In genomic region chr2:116975091-116975600, GRCm38 (mm10) we compare ENCODE assay signal across 8 mouse cellular contexts.
DNase-seq lines count a peak whose midpoint lies in the region; ATAC-seq and TF ChIP-seq lines count a peak whose summit lies in the region.

No protein-coding gene starts in this region.

- no peaks in the 10 kb centered on the region for H3K36me3 ChIP-seq in thymus, adult 2 months (ENCODE audit: control insufficient read depth, insufficient read depth, low read length)
- H3K36me3 ChIP-seq in kidney, embryonic 14.5 days (ENCODE audit: control insufficient read depth, insufficient read depth, low read length): no peaks in the 10 kb centered on the region
- H3K36me3 ChIP-seq in neural tube, embryonic 12.5 days: no peaks in the 10 kb centered on the region

- no peaks in the 10 kb centered on the region for H3K9me3 ChIP-seq in kidney, embryonic 14.5 days (ENCODE audit: control insufficient read depth, low read length)
- no peaks in the 10 kb centered on the region for H3K9me3 ChIP-seq in neural tube, embryonic 12.5 days

- TF ChIP-seq CTCF in thymus, adult 2 months (IDR thresholded peaks at IDR 0.05; ENCODE audit: borderline replicate concordance, control insufficient read depth, extremely low read depth, insufficient read depth, low read length, poor library complexity): no peak
- TF ChIP-seq CTCF in gastrocnemius, adult 2 months (IDR thresholded peaks at IDR 0.05): no peak

- peak; percentile 66 for ATAC-seq in cerebellum, adult (ENCODE audit: insufficient number of reproducible peaks, low FRiP score, low TSS enrichment)
- peak; percentile 22 for ATAC-seq in kidney, embryonic 14.5 days (ENCODE audit: low FRiP score, low TSS enrichment)
- peak; percentile 52 for ATAC-seq in neural tube, embryonic 12.5 days (ENCODE audit: low FRiP score, low read depth)

- intact Hi-C loops in gastrocnemius, adult 2 months (cut with DNase I): loop anchor here (5.0 kb wide), 1 partner anchor 42 kb away; no protein-coding TSS in a partner anchor

- peak overlapping the region; percentile 72 for H3K9ac ChIP-seq in kidney, embryonic 14.5 days (ENCODE audit: low read depth, low read length)
- peak overlapping the region; percentile 70 for H3K9ac ChIP-seq in neural tube, embryonic 12.5 days

- peaks cover 3% of the 10 kb centered on the region; the same call in 1 of the 2 replicates for H3K27me3 ChIP-seq in thymus, adult 2 months (ENCODE audit: control insufficient read depth, insufficient read depth, low read length)
- no peaks in the 10 kb centered on the region for H3K27me3 ChIP-seq in kidney, embryonic 14.5 days (ENCODE audit: control insufficient read depth, insufficient read depth, low read length)
- H3K27me3 ChIP-seq in neural tube, embryonic 12.5 days (replicated peaks): no peaks in the 10 kb centered on the region

- no peak for DNase-seq in thymus, adult 2 months
- DNase-seq in thymus, postnatal 10 days (ENCODE audit: low spot score in 2 of 2): no peak
- DNase-seq in gastrocnemius, adult 2 months: peak; percentile 42
- peak; percentile 57 to 68 for DNase-seq in lung, adult 18-20 months
- DNase-seq in layer of hippocampus, postnatal 10 days (ENCODE audit: low spot score in 2 of 2): no peak

- H3K4me2 ChIP-seq in kidney, embryonic 14.5 days (replicated peaks; ENCODE audit: low read depth, low read length): peak overlapping the region; percentile 63
- peak overlapping the region; percentile 62 for H3K4me2 ChIP-seq in neural tube, embryonic 12.5 days (replicated peaks)

- peaks cover 14% of the 10 kb centered on the region for H3K4me1 ChIP-seq in thymus, adult 2 months (replicated peaks; ENCODE audit: control insufficient read depth, insufficient read depth, low read length)
- peaks cover 56% of the 10 kb centered on the region for H3K4me1 ChIP-seq in kidney, embryonic 14.5 days (ENCODE audit: control insufficient read depth, insufficient read depth, low read length)
- peaks cover 56% of the 10 kb centered on the region for H3K4me1 ChIP-seq in neural tube, embryonic 12.5 days

- peak overlapping the region; percentile 36 for H3K4me3 ChIP-seq in thymus, adult 2 months (ENCODE audit: control insufficient read depth, insufficient read depth, low read length)
- peak overlapping the region; percentile 82 for H3K4me3 ChIP-seq in gastrocnemius, adult 2 months
- peak overlapping the region; percentile 49 for H3K4me3 ChIP-seq in kidney, embryonic 14.5 days (ENCODE audit: low read length)
- H3K4me3 ChIP-seq in neural tube, embryonic 12.5 days: peak overlapping the region; percentile 36

- no peak overlapping the region for H3K27ac ChIP-seq in thymus, adult 2 months (ENCODE audit: control insufficient read depth, insufficient read depth, low read length)
- peak overlapping the region; percentile 88 for H3K27ac ChIP-seq in gastrocnemius, adult 2 months
- H3K27ac ChIP-seq in kidney, embryonic 14.5 days (ENCODE audit: low read depth, low read length): peak overlapping the region; percentile 99
- H3K27ac ChIP-seq in neural tube, embryonic 12.5 days: peak overlapping the region; percentile 93

- no peak for TF ChIP-seq POLR2A in thymus, adult 2 months (IDR thresholded peaks at IDR 0.05; ENCODE audit: control insufficient read depth, extremely low read depth, insufficient read depth, low read length, poor library complexity)

- WGBS in thymus, adult 2 months: 7% methylated on average over 14 of the region's 14 CpGs
- 2% methylated on average over 14 of the region's 14 CpGs for WGBS in kidney, embryonic 14.5 days
- under 1% methylated on average over 14 of the region's 14 CpGs for WGBS in neural tube, embryonic 12.5 days

Comparison
In these comparisons a context has a peak if more than half of its experiments do, and no peak if none do; other contexts are left out.
1. DNase-seq: peak in gastrocnemius, adult 2 months (single experiment) and lung, adult 18-20 months (2 of 2); none in thymus, adult 2 months (single experiment), thymus, postnatal 10 days (0 of 2) and layer of hippocampus, postnatal 10 days (0 of 2).
2. Peak in every context shown above with its lines, with median percentiles within 50 percentile points of each other: H3K4me3 ChIP-seq and ATAC-seq.